Mouse (Mus musculus): ENCODE measurements around the gene Ficd. TPM values are rescaled to one million over a fixed set of nuclear protein-coding genes. Genes with fewer than 3 reads are reported as not detected.
A peak's percentile ranks its signal among the peaks of the same experiment; 100 is the strongest.

Ficd gene
- total and polyA plus RNA-seq, 2 experiments from 2014 or later: 8.7 to 11.7 TPM

GRCm38 (mm10) chr5:113736113-113736502 is 505 bp downstream of the Ficd start:
- WGBS: 3% methylated on average over 10 of the region's 10 CpGs
- peak; percentile 16 for ATAC-seq

DNA sequence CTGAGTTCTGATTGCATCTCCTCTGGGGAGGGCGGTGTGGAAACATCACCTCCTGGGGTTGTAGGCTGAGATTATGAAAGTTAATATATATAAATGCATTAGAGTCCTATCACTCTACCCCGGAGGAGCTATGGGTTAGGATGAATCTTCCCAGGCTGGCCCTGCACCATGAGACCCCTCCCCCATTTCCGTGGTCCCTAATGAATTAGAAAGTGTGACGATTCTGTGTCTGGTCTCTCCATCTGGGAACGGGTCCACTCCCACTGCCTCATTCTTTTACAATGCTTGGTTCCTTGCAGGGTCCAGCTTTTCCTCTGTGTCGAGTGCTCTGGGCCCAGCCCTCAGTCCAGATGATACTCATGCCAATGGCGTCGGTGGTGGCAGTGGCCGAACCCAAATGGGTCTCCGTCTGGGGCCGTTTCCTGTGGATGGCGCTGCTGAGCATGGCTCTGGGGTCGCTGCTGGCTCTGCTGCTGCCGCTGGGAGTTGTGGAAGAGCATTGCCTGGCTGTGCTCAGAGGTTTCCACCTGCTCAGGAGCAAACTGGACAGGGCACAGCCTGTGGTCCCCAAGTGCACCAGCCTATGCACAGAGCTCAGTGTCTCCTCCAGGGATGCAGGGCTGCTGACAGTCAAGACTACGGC is 1.0 kb downstream of the Ficd start:
- Histone ChIP-seq H3K27ac (peak overlapping the region; percentile 97), H3K4me2 (ENCODE audit: low read depth, low read length) (peak overlapping the region; percentile 92), H3K4me1 (ENCODE audit: insufficient read depth, low read length) (no peaks in the 10 kb centered on the region), H3K4me3 (ENCODE audit: low read length) (peak overlapping the region; percentile 51), H3K9me3 (ENCODE audit: low read length) (no peaks in the 10 kb centered on the region), H3K9ac (replicated peaks; ENCODE audit: low read length) (peak overlapping the region; percentile 70), H3K36me3 (ENCODE audit: insufficient read depth, low read length) (peaks cover 34% of the 10 kb centered on the region), H3K27me3 (ENCODE audit: insufficient read depth, low read length) (no peaks in the 10 kb centered on the region)
- ATAC-seq: no peak
- whole genome bisulfite sequencing: 35% methylated on average over 15 of the region's 15 CpGs
- peak; percentile 36; the same call in 1 of the 2 replicates for TF ChIP-seq CTCF (IDR thresholded peaks at IDR 0.05; ENCODE audit: low read depth)
- no peak for DNase-seq (ENCODE audit: low spot score)

More at GRCm38 (mm10) chr5:113736113-113736502, 505 bp downstream of the Ficd start:
- DNase-seq (ENCODE audit: low spot score): no peak
- peak overlapping the region; percentile 51 for H3K4me3 ChIP-seq (ENCODE audit: low read length)
- peak overlapping the region; percentile 92 for H3K4me2 ChIP-seq (ENCODE audit: low read depth, low read length)
- H3K36me3 ChIP-seq (ENCODE audit: insufficient read depth, low read length): peaks cover 29% of the 10 kb centered on the region
- H3K27me3 ChIP-seq (ENCODE audit: insufficient read depth, low read length): no peaks in the 10 kb centered on the region
- peak overlapping the region; percentile 70 for H3K9ac ChIP-seq (replicated peaks; ENCODE audit: low read length)
- H3K9me3 ChIP-seq (ENCODE audit: low read length): no peaks in the 10 kb centered on the region
- no peaks in the 10 kb centered on the region for H3K4me1 ChIP-seq (ENCODE audit: insufficient read depth, low read length)
- peak overlapping the region; percentile 97 for H3K27ac ChIP-seq
- TF ChIP-seq CTCF (IDR thresholded peaks at IDR 0.05; ENCODE audit: low read depth): no peak

GRCm38 (mm10) chr5:113737607-113738237 is 2.1 kb downstream of the Ficd start:
- no peaks in the 10 kb centered on the region for H3K4me1 ChIP-seq (ENCODE audit: insufficient read depth, low read length)
- H3K27ac ChIP-seq: no peak overlapping the region
- 94% methylated on average over 11 of the region's 11 CpGs for WGBS
- no peaks in the 10 kb centered on the region for H3K9me3 ChIP-seq (ENCODE audit: low read length)
- no peak for DNase-seq (ENCODE audit: low spot score)
- TF ChIP-seq CTCF (IDR thresholded peaks at IDR 0.05; ENCODE audit: low read depth): no peak
- no peak overlapping the region for H3K4me3 ChIP-seq (ENCODE audit: low read length)
- no peak overlapping the region for H3K9ac ChIP-seq (replicated peaks; ENCODE audit: low read length)
- no peaks in the 10 kb centered on the region for H3K27me3 ChIP-seq (ENCODE audit: insufficient read depth, low read length)
- H3K36me3 ChIP-seq (ENCODE audit: insufficient read depth, low read length): peaks cover 45% of the 10 kb centered on the region
- H3K4me2 ChIP-seq (ENCODE audit: low read depth, low read length): no peak overlapping the region
- ATAC-seq: no peak

DNA sequence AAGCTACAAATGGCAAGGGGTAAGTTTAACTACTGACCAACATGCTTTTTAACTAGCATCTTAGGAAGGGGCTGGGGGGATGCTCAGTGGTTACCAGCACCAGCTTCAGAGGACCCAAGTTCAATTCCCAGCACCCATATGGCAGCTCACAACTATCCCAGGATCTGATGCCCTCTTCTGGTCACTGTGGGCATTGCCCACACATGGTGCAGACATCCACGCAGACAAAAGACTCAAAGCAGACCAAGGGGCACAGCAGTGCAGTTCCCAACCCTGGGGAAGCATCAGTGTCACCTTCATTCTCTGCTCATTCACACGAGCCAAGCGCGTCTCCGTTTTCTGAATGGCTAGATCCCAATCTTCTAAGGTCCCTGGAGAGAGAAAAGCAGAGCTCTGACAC is 12.0 kb downstream of the Ficd start:
- WGBS: 94% methylated on average over 5 of the region's 5 CpGs
- H3K36me3 ChIP-seq (ENCODE audit: insufficient read depth, low read length): peaks cover 90% of the 10 kb centered on the region
- H3K9me3 ChIP-seq (ENCODE audit: low read length): no peaks in the 10 kb centered on the region
- H3K4me2 ChIP-seq (ENCODE audit: low read depth, low read length): no peak overlapping the region
- peak; percentile 43 for TF ChIP-seq CTCF (IDR thresholded peaks at IDR 0.05; ENCODE audit: low read depth)
- no peak overlapping the region for H3K9ac ChIP-seq (replicated peaks; ENCODE audit: low read length)
- no peaks in the 10 kb centered on the region for H3K27me3 ChIP-seq (ENCODE audit: insufficient read depth, low read length)
- DNase-seq (ENCODE audit: low spot score): no peak
- no peak for ATAC-seq
- no peak overlapping the region for H3K4me3 ChIP-seq (ENCODE audit: low read length)
- H3K4me1 ChIP-seq (ENCODE audit: insufficient read depth, low read length): no peaks in the 10 kb centered on the region
- H3K27ac ChIP-seq: no peak overlapping the region

DNA sequence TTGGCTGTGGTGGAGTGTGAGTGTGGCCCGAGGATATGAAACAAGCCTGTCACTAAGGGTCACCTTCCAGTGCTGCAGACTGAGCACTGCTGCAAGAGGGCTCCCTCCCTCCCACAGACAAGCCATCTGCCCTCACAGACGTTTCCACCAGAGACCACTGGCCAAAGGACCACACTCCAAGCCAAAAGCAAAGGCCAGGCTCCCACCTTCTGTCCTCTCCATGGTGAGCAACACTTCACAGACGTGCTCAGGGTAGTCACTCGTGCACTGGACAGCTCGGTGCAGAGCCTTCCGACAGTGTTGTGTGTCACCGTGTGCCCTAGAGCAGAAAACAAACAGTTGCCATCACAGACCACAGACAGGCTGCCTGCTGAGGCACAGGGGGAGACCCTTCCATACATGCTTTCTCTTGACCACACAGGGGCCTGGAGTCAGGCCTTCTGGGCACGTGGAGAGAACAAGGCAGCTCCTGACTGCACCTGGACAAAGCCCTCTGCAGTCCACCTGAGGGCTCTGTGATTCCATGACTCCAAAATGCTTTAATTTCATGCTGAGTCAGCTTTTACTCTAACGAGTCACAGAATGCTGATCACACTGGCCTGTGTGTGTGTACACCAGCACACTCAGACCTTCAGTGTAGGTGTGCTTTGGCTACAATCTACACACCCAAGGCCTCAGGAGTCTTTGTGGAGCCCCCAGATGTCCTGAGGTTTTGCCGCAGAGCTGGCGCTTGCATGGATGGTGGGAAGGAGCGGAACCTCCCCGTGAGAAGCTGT is 13.1 kb downstream of the Ficd start:
- Histone ChIP-seq H3K36me3 (ENCODE audit: insufficient read depth, low read length) (peaks cover 97% of the 10 kb centered on the region), H3K4me2 (ENCODE audit: low read depth, low read length) (no peak overlapping the region), H3K4me3 (ENCODE audit: low read length) (no peak overlapping the region), H3K27me3 (ENCODE audit: insufficient read depth, low read length) (no peaks in the 10 kb centered on the region), H3K9me3 (ENCODE audit: low read length) (no peaks in the 10 kb centered on the region), H3K9ac (replicated peaks; ENCODE audit: low read length) (no peak overlapping the region), H3K27ac (no peak overlapping the region), H3K4me1 (ENCODE audit: insufficient read depth, low read length) (no peaks in the 10 kb centered on the region)
- DNase-seq (ENCODE audit: low spot score) (no peak), ATAC-seq (peak; percentile 54)
- TF ChIP-seq CTCF (IDR thresholded peaks at IDR 0.05; ENCODE audit: low read depth): no peak
- WGBS: 89% methylated on average over 13 of the region's 13 CpGs

DNA sequence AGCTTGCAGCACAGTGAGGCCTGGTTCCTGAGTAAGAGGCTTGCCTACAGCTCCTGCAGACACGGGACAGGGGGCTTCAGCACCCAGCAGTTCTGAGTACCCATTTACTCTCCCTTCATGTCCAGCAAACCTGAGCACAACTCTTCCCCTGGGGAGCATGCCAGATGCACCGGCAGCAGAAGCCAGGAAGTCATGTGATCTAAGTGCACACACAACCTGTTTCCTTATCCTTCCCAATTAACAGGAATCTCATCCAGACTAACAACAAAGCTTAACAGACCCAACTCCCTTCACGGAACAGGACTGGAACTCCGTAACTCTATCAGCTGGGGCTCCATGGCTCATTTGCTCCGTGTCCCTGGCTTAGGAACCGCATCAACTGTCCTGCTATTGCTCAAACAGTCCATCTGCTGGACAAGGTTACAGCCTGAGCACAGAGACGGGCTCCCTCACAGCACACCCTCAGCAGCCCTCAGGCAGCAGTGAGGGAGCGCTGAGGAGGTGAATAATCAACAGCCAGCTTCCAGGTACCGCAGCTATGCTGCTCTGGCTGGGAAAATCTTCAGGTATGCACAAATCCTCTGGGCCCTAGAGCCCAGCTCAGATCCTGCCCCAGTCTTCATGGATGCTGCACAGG is 16.0 kb downstream of the Ficd start:
- Histone ChIP-seq H3K9me3 (ENCODE audit: low read length) (no peaks in the 10 kb centered on the region), H3K4me3 (ENCODE audit: low read length) (no peak overlapping the region), H3K4me2 (ENCODE audit: low read depth, low read length) (no peak overlapping the region), H3K27ac (no peak overlapping the region), H3K36me3 (ENCODE audit: insufficient read depth, low read length) (peaks cover 94% of the 10 kb centered on the region), H3K9ac (replicated peaks; ENCODE audit: low read length) (no peak overlapping the region), H3K4me1 (ENCODE audit: insufficient read depth, low read length) (no peaks in the 10 kb centered on the region), H3K27me3 (ENCODE audit: insufficient read depth, low read length) (no peaks in the 10 kb centered on the region)
- no peak for TF ChIP-seq CTCF (IDR thresholded peaks at IDR 0.05; ENCODE audit: low read depth)
- ATAC-seq: no peak
- no peak for DNase-seq (ENCODE audit: low spot score)
- 82% methylated on average over 9 of the region's 9 CpGs for WGBS
